Mouse (Mus musculus): ENCODE measurements around the gene Mfsd14a. TPM values are rescaled to one million over a fixed set of nuclear protein-coding genes. Genes with fewer than 3 reads are reported as not detected.

Gene Mfsd14a
- polyA plus RNA-seq (2014; fragmentation: Nextera tagmentation; extraction: Ambion mirVana) = 65.6 and 106 TPM in 2 replicates

GRCm38 (mm10) chr3:116662463-116662863 lies at the start of gene Mfsd14a:
Gene Mfsd14a, minus strand, starts transcription at chr3:116662677.
- peak within 1 kb of the TSS; percentile 54 for H3K4me2 ChIP-seq (replicated peaks; ENCODE audit: low read depth, low read length)
- H3K4me1 ChIP-seq (ENCODE audit: control insufficient read depth, insufficient read depth, low read length) = peaks cover 15% of the 10 kb centered on the region
- ATAC-seq (ENCODE audit: low FRiP score, low TSS enrichment) = peak; percentile 99
- H3K27me3 ChIP-seq (ENCODE audit: control insufficient read depth, insufficient read depth, low read length) = no peaks in the 10 kb centered on the region
- H3K9me3 ChIP-seq (ENCODE audit: control insufficient read depth, low read length) = no peaks in the 10 kb centered on the region
- no peaks in the 10 kb centered on the region; the same call in 1 of the 2 replicates for H3K36me3 ChIP-seq (ENCODE audit: control insufficient read depth, insufficient read depth, low read length)
- peak within 1 kb of the TSS; percentile 98 for H3K4me3 ChIP-seq (ENCODE audit: low read length)
- H3K27ac ChIP-seq (ENCODE audit: low read depth, low read length) = peak within 1 kb of the TSS; percentile 94
- WGBS = under 1% methylated on average over 39 of the region's 39 CpGs
- peak within 1 kb of the TSS; percentile 99 for H3K9ac ChIP-seq (ENCODE audit: low read depth, low read length)

DNA sequence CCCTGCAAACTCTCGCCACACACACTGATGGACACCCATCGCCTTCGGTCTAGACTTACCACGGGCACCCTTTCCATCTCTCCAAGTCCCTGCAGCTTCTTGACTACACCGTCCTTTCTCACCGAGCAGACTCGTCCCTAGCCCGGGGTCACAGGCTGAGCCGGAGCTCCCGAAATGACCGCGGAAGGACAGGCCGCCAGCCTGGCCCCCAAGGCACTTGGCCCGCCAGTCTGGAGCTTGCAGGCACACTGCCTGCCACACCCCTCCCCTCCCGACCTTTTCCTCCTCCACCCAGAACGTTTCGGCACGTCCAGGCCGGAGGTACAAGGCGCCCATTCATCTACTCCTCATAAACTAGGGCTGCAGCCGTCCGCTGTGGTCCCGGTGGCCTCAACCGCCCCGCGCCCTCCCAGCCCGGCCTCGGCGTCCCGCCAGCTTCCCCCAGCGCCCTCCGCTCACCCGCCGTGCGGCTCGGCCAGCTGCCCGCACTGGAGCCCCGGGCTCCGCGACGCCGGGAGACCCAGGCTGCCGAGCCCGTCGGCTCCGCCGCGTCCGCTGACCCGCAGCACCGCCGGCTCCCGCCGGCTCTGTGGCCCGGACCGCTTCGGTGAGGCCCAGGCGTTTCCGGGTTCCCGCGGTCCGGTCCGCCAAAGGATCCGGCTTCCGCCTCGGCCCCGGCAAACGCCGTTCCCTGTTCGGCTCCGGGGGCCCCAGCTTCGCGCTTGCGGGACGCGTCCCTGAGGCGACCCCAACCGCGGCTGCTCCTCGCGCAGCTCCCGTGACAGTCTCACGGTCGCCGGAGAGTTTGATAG lies 49.4 kb upstream of the Mfsd14a start:
- Histone ChIP-seq H3K27me3 (ENCODE audit: control insufficient read depth, insufficient read depth, low read length) (no peaks in the 10 kb centered on the region), H3K4me2 (replicated peaks; ENCODE audit: low read depth, low read length) (peak overlapping the region; percentile 79), H3K9me3 (ENCODE audit: control insufficient read depth, low read length) (no peaks in the 10 kb centered on the region), H3K4me1 (ENCODE audit: control insufficient read depth, insufficient read depth, low read length) (0 out of 2 replicates have a peak, but pooled peaks cover 9% of the 10 kb centered on the region), H3K9ac (ENCODE audit: low read depth, low read length) (peak overlapping the region; percentile 97), H3K36me3 (ENCODE audit: control insufficient read depth, insufficient read depth, low read length) (no peaks in the 10 kb centered on the region), H3K4me3 (ENCODE audit: low read length) (peak overlapping the region; percentile 98), H3K27ac (ENCODE audit: low read depth, low read length) (peak overlapping the region; percentile 65; the same call in 1 of the 2 replicates)
- ATAC-seq (ENCODE audit: low FRiP score, low TSS enrichment) = peak; percentile 91
- under 1% methylated on average over 84 of the region's 85 CpGs for WGBS

- H3K4me1 ChIP-seq (ENCODE audit: control insufficient read depth, insufficient read depth, low read length) = 0 out of 2 replicates have a peak, but pooled peaks cover 9% of the 10 kb centered on the region
- peak overlapping the region; percentile 79 for H3K4me2 ChIP-seq (replicated peaks; ENCODE audit: low read depth, low read length)
- H3K27me3 ChIP-seq (ENCODE audit: control insufficient read depth, insufficient read depth, low read length) = no peaks in the 10 kb centered on the region
- H3K4me3 ChIP-seq (ENCODE audit: low read length) = peak overlapping the region; percentile 98
- peak overlapping the region; percentile 97; the same call in 1 of the 2 replicates for H3K9ac ChIP-seq (ENCODE audit: low read depth, low read length)
- 26% methylated on average over 9 of the region's 9 CpGs for WGBS
- H3K9me3 ChIP-seq (ENCODE audit: control insufficient read depth, low read length) = no peaks in the 10 kb centered on the region
- no peaks in the 10 kb centered on the region for H3K36me3 ChIP-seq (ENCODE audit: control insufficient read depth, insufficient read depth, low read length)
- no peak overlapping the region for H3K27ac ChIP-seq (ENCODE audit: low read depth, low read length)
- no peak for ATAC-seq (ENCODE audit: low FRiP score, low TSS enrichment)
Measured at GRCm38 (mm10) chr3:116710941-116711340, 48.5 kb upstream of the Mfsd14a start.

GRCm38 (mm10) chr3:116705637-116706204 lies 43.2 kb upstream of the Mfsd14a start:
- Histone ChIP-seq H3K27ac (ENCODE audit: low read depth, low read length) (no peak overlapping the region), H3K27me3 (ENCODE audit: control insufficient read depth, insufficient read depth, low read length) (no peaks in the 10 kb centered on the region), H3K36me3 (ENCODE audit: control insufficient read depth, insufficient read depth, low read length) (no peaks in the 10 kb centered on the region), H3K4me2 (replicated peaks; ENCODE audit: low read depth, low read length) (no peak overlapping the region), H3K9me3 (ENCODE audit: control insufficient read depth, low read length) (no peaks in the 10 kb centered on the region), H3K4me1 (ENCODE audit: control insufficient read depth, insufficient read depth, low read length) (0 out of 2 replicates have a peak, but pooled peaks cover 2% of the 10 kb centered on the region), H3K4me3 (ENCODE audit: low read length) (no peak overlapping the region), H3K9ac (ENCODE audit: low read depth, low read length) (no peak overlapping the region)
- 93% methylated on average over 1 of the region's 1 CpGs for WGBS
- no peak for ATAC-seq (ENCODE audit: low FRiP score, low TSS enrichment)

DNA sequence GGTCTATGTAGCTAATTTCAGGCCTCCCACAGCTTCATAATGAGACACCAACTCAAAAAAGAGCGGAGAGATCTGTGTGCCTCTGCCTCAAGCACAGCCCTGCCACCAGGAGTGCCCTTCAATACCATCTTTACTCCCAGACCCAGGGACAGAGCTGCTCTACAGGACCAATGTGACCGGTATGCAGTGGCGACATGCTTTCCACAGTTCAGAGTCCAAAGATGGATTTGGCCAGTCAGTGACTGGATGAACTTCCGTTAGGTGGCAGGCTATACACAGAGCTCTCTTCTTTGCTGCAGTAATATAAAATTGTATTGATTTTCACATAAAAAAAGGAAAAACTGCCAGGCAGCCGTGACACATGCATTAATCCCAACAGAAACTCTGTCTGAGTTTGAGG lies 41.4 kb upstream of the Mfsd14a start:
- Histone ChIP-seq H3K36me3 (ENCODE audit: control insufficient read depth, insufficient read depth, low read length) (no peaks in the 10 kb centered on the region), H3K27ac (ENCODE audit: low read depth, low read length) (no peak overlapping the region), H3K4me3 (ENCODE audit: low read length) (no peak overlapping the region), H3K9me3 (ENCODE audit: control insufficient read depth, low read length) (no peaks in the 10 kb centered on the region), H3K9ac (ENCODE audit: low read depth, low read length) (no peak overlapping the region), H3K4me2 (replicated peaks; ENCODE audit: low read depth, low read length) (no peak overlapping the region), H3K4me1 (ENCODE audit: control insufficient read depth, insufficient read depth, low read length) (0 out of 2 replicates have a peak, but pooled peaks cover 2% of the 10 kb centered on the region), H3K27me3 (ENCODE audit: control insufficient read depth, insufficient read depth, low read length) (no peaks in the 10 kb centered on the region)
- no peak for ATAC-seq (ENCODE audit: low FRiP score, low TSS enrichment)
- WGBS = 92% methylated on average over 5 of the region's 5 CpGs

- Histone ChIP-seq H3K9ac (ENCODE audit: low read depth, low read length) (no peak overlapping the region), H3K27ac (ENCODE audit: low read depth, low read length) (no peak overlapping the region), H3K27me3 (ENCODE audit: control insufficient read depth, insufficient read depth, low read length) (no peaks in the 10 kb centered on the region), H3K4me2 (replicated peaks; ENCODE audit: low read depth, low read length) (no peak overlapping the region), H3K9me3 (ENCODE audit: control insufficient read depth, low read length) (no peaks in the 10 kb centered on the region), H3K36me3 (ENCODE audit: control insufficient read depth, insufficient read depth, low read length) (no peaks in the 10 kb centered on the region), H3K4me1 (ENCODE audit: control insufficient read depth, insufficient read depth, low read length) (0 out of 2 replicates have a peak, but pooled peaks cover 2% of the 10 kb centered on the region), H3K4me3 (ENCODE audit: low read length) (no peak overlapping the region)
- 93% methylated on average over 1 of the region's 1 CpGs for WGBS
- no peak for ATAC-seq (ENCODE audit: low FRiP score, low TSS enrichment)
Measured at GRCm38 (mm10) chr3:116702647-116703272, 40.3 kb upstream of the Mfsd14a start.

GRCm38 (mm10) chr3:116701601-116702000 lies 39.1 kb upstream of the Mfsd14a start:
- ATAC-seq (ENCODE audit: low FRiP score, low TSS enrichment) = no peak
- Histone ChIP-seq H3K9me3 (ENCODE audit: control insufficient read depth, low read length) (no peaks in the 10 kb centered on the region), H3K9ac (ENCODE audit: low read depth, low read length) (no peak overlapping the region), H3K27me3 (ENCODE audit: control insufficient read depth, insufficient read depth, low read length) (no peaks in the 10 kb centered on the region), H3K27ac (ENCODE audit: low read depth, low read length) (no peak overlapping the region), H3K4me3 (ENCODE audit: low read length) (no peak overlapping the region), H3K36me3 (ENCODE audit: control insufficient read depth, insufficient read depth, low read length) (no peaks in the 10 kb centered on the region), H3K4me1 (ENCODE audit: control insufficient read depth, insufficient read depth, low read length) (0 out of 2 replicates have a peak, but pooled peaks cover 2% of the 10 kb centered on the region), H3K4me2 (replicated peaks; ENCODE audit: low read depth, low read length) (no peak overlapping the region)
- 97% methylated on average over 4 of the region's 4 CpGs for WGBS

GRCm38 (mm10) chr3:116698786-116699185 lies 36.3 kb upstream of the Mfsd14a start:
- no peaks in the 10 kb centered on the region for H3K9me3 ChIP-seq (ENCODE audit: control insufficient read depth, low read length)
- 85% methylated on average over 2 of the region's 2 CpGs for WGBS
- no peak for ATAC-seq (ENCODE audit: low FRiP score, low TSS enrichment)
- H3K9ac ChIP-seq (ENCODE audit: low read depth, low read length) = no peak overlapping the region
- 0 out of 2 replicates have a peak, but pooled peaks cover 2% of the 10 kb centered on the region for H3K4me1 ChIP-seq (ENCODE audit: control insufficient read depth, insufficient read depth, low read length)
- no peak overlapping the region for H3K4me3 ChIP-seq (ENCODE audit: low read length)
- H3K4me2 ChIP-seq (replicated peaks; ENCODE audit: low read depth, low read length) = no peak overlapping the region
- H3K27me3 ChIP-seq (ENCODE audit: control insufficient read depth, insufficient read depth, low read length) = no peaks in the 10 kb centered on the region
- H3K27ac ChIP-seq (ENCODE audit: low read depth, low read length) = no peak overlapping the region
- no peaks in the 10 kb centered on the region for H3K36me3 ChIP-seq (ENCODE audit: control insufficient read depth, insufficient read depth, low read length)

Measured in kidney, embryonic 14.5 days (tissue).